Mouse (Mus musculus) neural tube, embryonic 13.5 days (tissue): ENCODE measurements at regions not wholly inside any gene's neighbourhood (a gene's known extent, or its start where the extent isn't known, plus 50 kb on each side); places are given as distances from the start of the nearest gene placed in this dataset.

ENCODE experiments used
- ATAC-seq: fragments of 200-750 bp; cut with Nextera tagmentation; 2 replicates; pipeline ENCODE4 v1.8.0; 2017; ENCODE audit warnings: low read depth, mild to moderate bottlenecking, moderate TSS enrichment, moderate library complexity
- H3K27ac ChIP-seq: fragments of 300-500 bp; sonication (generic); replicated peaks from 2 replicates; pipeline ENCODE4 v1.5.1; 2015; ENCODE audit warnings: moderate library complexity, mild to moderate bottlenecking, inconsistent platforms
- H3K27me3 ChIP-seq: fragments of 300-500 bp; sonication (generic); 2 replicates; pipeline ENCODE4 v1.6.1; 2015; ENCODE audit warnings: mild to moderate bottlenecking, inconsistent platforms
- H3K36me3 ChIP-seq: fragments of 300-500 bp; sonication (generic); 2 replicates; pipeline ENCODE4 v1.6.1; 2015; ENCODE audit warnings: mild to moderate bottlenecking, inconsistent platforms
- H3K4me1 ChIP-seq: fragments of 300-500 bp; sonication (generic); replicated peaks from 2 replicates; pipeline ENCODE4 v1.6.1; 2015; ENCODE audit warnings: inconsistent platforms
- H3K4me2 ChIP-seq: fragments of 300-500 bp; sonication (generic); 2 replicates; pipeline ENCODE4 v1.6.1; 2015; ENCODE audit warnings: inconsistent platforms, mild to moderate bottlenecking, moderate library complexity
- H3K4me3 ChIP-seq: fragments of 300-500 bp; sonication (generic); 2 replicates; pipeline ENCODE4 v1.5.1; 2015; ENCODE audit warnings: mild to moderate bottlenecking, inconsistent platforms
- H3K9ac ChIP-seq: fragments of 300-500 bp; sonication (generic); 2 replicates; pipeline ENCODE4 v1.6.1; 2015; ENCODE audit warnings: moderate library complexity, mild to moderate bottlenecking, inconsistent platforms
- H3K9me3 ChIP-seq: fragments of 300-500 bp; sonication (generic); 2 replicates; pipeline ENCODE4 v1.6.1; 2016; ENCODE audit warnings: inconsistent platforms
- WGBS: fragments of 180-500 bp; shearing (Covaris S2); methylation state at CpG from one replicate; pipeline ENCODE4 v1.1.7; 2015; 5-methylcytosine and 5-hydroxymethylcytosine counted together

GRCm38 (mm10) chr2:10755375-10755774, 385.1 kb downstream of the Sfmbt2 start:
- H3K4me2 ChIP-seq, result no peak overlapping the region
- WGBS, result 64% methylated on average over 3 of the region's 3 CpGs
- no peaks in the 10 kb centered on the region for H3K9me3 ChIP-seq
- H3K36me3 ChIP-seq, result no peaks in the 10 kb centered on the region
- H3K27me3 ChIP-seq, result 0 out of 2 replicates have a peak, but pooled peaks cover 3% of the 10 kb centered on the region
- H3K4me1 ChIP-seq, result peaks cover 12% of the 10 kb centered on the region
- no peak overlapping the region for H3K4me3 ChIP-seq
- H3K27ac ChIP-seq, result no peak overlapping the region
- H3K9ac ChIP-seq, result no peak overlapping the region
- no peak for ATAC-seq

- ATAC-seq, result peak; percentile 78
- whole genome bisulfite sequencing, result 26% methylated on average over 8 of the region's 8 CpGs
- H3K27me3 ChIP-seq, result 0 out of 2 replicates have a peak, but pooled peaks cover 3% of the 10 kb centered on the region
These were observed 387.0 kb downstream of the Sfmbt2 start for GRCm38 (mm10) chr2:10757202-10757840.

GRCm38 (mm10) chr2:10757886-10758285, 387.6 kb downstream of the Sfmbt2 start:
- H3K36me3 ChIP-seq, result no peaks in the 10 kb centered on the region
- H3K9ac ChIP-seq, result no peak overlapping the region
- no peak for ATAC-seq
- no peak overlapping the region for H3K27ac ChIP-seq
- 0 out of 2 replicates have a peak, but pooled peaks cover 3% of the 10 kb centered on the region for H3K27me3 ChIP-seq
- peaks cover 8% of the 10 kb centered on the region for H3K4me1 ChIP-seq
- H3K9me3 ChIP-seq, result no peaks in the 10 kb centered on the region
- no peak overlapping the region for H3K4me2 ChIP-seq
- WGBS, result 60% methylated on average over 1 of the region's 1 CpGs
- H3K4me3 ChIP-seq, result no peak overlapping the region

More at GRCm38 (mm10) chr2:10757202-10757840, 387.0 kb downstream of the Sfmbt2 start:
- Histone ChIP-seq H3K27ac (no peak overlapping the region), H3K4me2 (no peak overlapping the region), H3K4me1 (peaks cover 9% of the 10 kb centered on the region), H3K9ac (no peak overlapping the region), H3K9me3 (no peaks in the 10 kb centered on the region), H3K36me3 (no peaks in the 10 kb centered on the region), H3K4me3 (no peak overlapping the region)

GRCm38 (mm10) chr2:10762236-10762635, 391.9 kb downstream of the Sfmbt2 start:
- Histone ChIP-seq H3K9me3 (no peaks in the 10 kb centered on the region), H3K4me1 (peaks cover 4% of the 10 kb centered on the region), H3K27me3 (0 out of 2 replicates have a peak, but pooled peaks cover 3% of the 10 kb centered on the region), H3K36me3 (no peaks in the 10 kb centered on the region), H3K4me3 (no peak overlapping the region), H3K4me2 (no peak overlapping the region), H3K9ac (no peak overlapping the region), H3K27ac (no peak overlapping the region)
- WGBS, result 90% methylated on average over 4 of the region's 4 CpGs
- no peak for ATAC-seq

- ATAC-seq, result 0 out of 2 replicates have a peak, but pooled peaks have one; percentile 45
- peaks cover 19% of the 10 kb centered on the region for H3K4me1 ChIP-seq
- 63% methylated on average over 7 of the region's 7 CpGs for WGBS
- H3K9me3 ChIP-seq, result no peaks in the 10 kb centered on the region
- H3K36me3 ChIP-seq, result no peaks in the 10 kb centered on the region
- no peak overlapping the region for H3K4me3 ChIP-seq
- no peaks in the 10 kb centered on the region for H3K27me3 ChIP-seq
- no peak overlapping the region for H3K27ac ChIP-seq
- H3K4me2 ChIP-seq, result no peak overlapping the region
- no peak overlapping the region for H3K9ac ChIP-seq
These were observed 388.8 kb upstream of the Prkcq start for GRCm38 (mm10) chr2:10783071-10783470.

- no peaks in the 10 kb centered on the region for H3K9me3 ChIP-seq
- 49% methylated on average over 6 of the region's 6 CpGs for WGBS
- H3K27ac ChIP-seq, result no peak overlapping the region
- ATAC-seq, result peak; percentile 52
- no peak overlapping the region for H3K4me2 ChIP-seq
- no peaks in the 10 kb centered on the region for H3K27me3 ChIP-seq
- no peak overlapping the region for H3K9ac ChIP-seq
- no peaks in the 10 kb centered on the region for H3K36me3 ChIP-seq
- peaks cover 19% of the 10 kb centered on the region for H3K4me1 ChIP-seq
- H3K4me3 ChIP-seq, result no peak overlapping the region
These were observed 388.3 kb upstream of the Prkcq start for GRCm38 (mm10) chr2:10783594-10783993.

- Histone ChIP-seq H3K27ac (no peak overlapping the region), H3K36me3 (no peaks in the 10 kb centered on the region), H3K9ac (no peak overlapping the region), H3K27me3 (no peaks in the 10 kb centered on the region), H3K4me2 (no peak overlapping the region), H3K4me1 (peaks cover 19% of the 10 kb centered on the region), H3K9me3 (no peaks in the 10 kb centered on the region), H3K4me3 (no peak overlapping the region)
- ATAC-seq, result 0 out of 2 replicates have a peak, but pooled peaks have one; percentile 28
- WGBS, result 34% methylated on average over 2 of the region's 2 CpGs
These were observed 387.6 kb upstream of the Prkcq start for GRCm38 (mm10) chr2:10784266-10784665.

GRCm38 (mm10) chr2:10785156-10785555, 386.8 kb upstream of the Prkcq start:
- no peaks in the 10 kb centered on the region for H3K36me3 ChIP-seq
- no peak overlapping the region for H3K4me3 ChIP-seq
- 17% methylated on average over 2 of the region's 2 CpGs for WGBS
- no peak overlapping the region for H3K27ac ChIP-seq
- H3K4me2 ChIP-seq, result no peak overlapping the region
- ATAC-seq, result no peak
- no peaks in the 10 kb centered on the region for H3K27me3 ChIP-seq
- no peak overlapping the region for H3K9ac ChIP-seq
- H3K4me1 ChIP-seq, result peaks cover 19% of the 10 kb centered on the region
- H3K9me3 ChIP-seq, result no peaks in the 10 kb centered on the region

- H3K27me3 ChIP-seq, result no peaks in the 10 kb centered on the region
- no peak for ATAC-seq
These were observed 383.4 kb upstream of the Prkcq start for GRCm38 (mm10) chr2:10788509-10788908.

GRCm38 (mm10) chr2:10791233-10791632, 380.7 kb upstream of the Prkcq start:
- Histone ChIP-seq H3K4me3 (no peak overlapping the region), H3K9ac (no peak overlapping the region)
- no peak for ATAC-seq

More at GRCm38 (mm10) chr2:10788509-10788908, 383.4 kb upstream of the Prkcq start:
- H3K4me1 ChIP-seq, result peaks cover 13% of the 10 kb centered on the region
- no peak overlapping the region for H3K27ac ChIP-seq
- 30% methylated on average over 1 of the region's 1 CpGs for WGBS
- no peaks in the 10 kb centered on the region for H3K9me3 ChIP-seq
- H3K36me3 ChIP-seq, result no peaks in the 10 kb centered on the region
- H3K9ac ChIP-seq, result no peak overlapping the region
- no peak overlapping the region for H3K4me2 ChIP-seq
- H3K4me3 ChIP-seq, result no peak overlapping the region

GRCm38 (mm10) chr2:10816374-10816773, 355.5 kb upstream of the Prkcq start:
- Histone ChIP-seq H3K27ac (no peak overlapping the region), H3K36me3 (no peaks in the 10 kb centered on the region), H3K9ac (no peak overlapping the region), H3K9me3 (no peaks in the 10 kb centered on the region), H3K4me1 (no peaks in the 10 kb centered on the region), H3K4me2 (no peak overlapping the region), H3K27me3 (no peaks in the 10 kb centered on the region), H3K4me3 (no peak overlapping the region)
- WGBS, result 37% methylated on average over 2 of the region's 2 CpGs
- no peak for ATAC-seq

More at GRCm38 (mm10) chr2:10791233-10791632, 380.7 kb upstream of the Prkcq start:
- Histone ChIP-seq H3K4me1 (no peaks in the 10 kb centered on the region), H3K27me3 (no peaks in the 10 kb centered on the region), H3K36me3 (no peaks in the 10 kb centered on the region), H3K27ac (no peak overlapping the region), H3K4me2 (no peak overlapping the region), H3K9me3 (no peaks in the 10 kb centered on the region)

GRCm38 (mm10) chr2:10825278-10826133, 346.4 kb upstream of the Prkcq start:
- peak overlapping the region; percentile 53 for H3K4me2 ChIP-seq

More at GRCm38 (mm10) chr2:10825278-10826133, 346.4 kb upstream of the Prkcq start:
- 31% methylated on average over 29 of the region's 29 CpGs for WGBS
- Histone ChIP-seq H3K36me3 (no peaks in the 10 kb centered on the region), H3K9me3 (no peaks in the 10 kb centered on the region), H3K27ac (no peak overlapping the region), H3K4me1 (no peaks in the 10 kb centered on the region), H3K27me3 (0 out of 2 replicates have a peak, but pooled peaks cover 4% of the 10 kb centered on the region), H3K4me3 (peak overlapping the region; percentile 40), H3K9ac (peak overlapping the region; percentile 64)
- ATAC-seq, result peak; percentile 86
